Mouse (Mus musculus): ENCODE results near the gene Ddit4.

Ddit4 gene

DNA sequence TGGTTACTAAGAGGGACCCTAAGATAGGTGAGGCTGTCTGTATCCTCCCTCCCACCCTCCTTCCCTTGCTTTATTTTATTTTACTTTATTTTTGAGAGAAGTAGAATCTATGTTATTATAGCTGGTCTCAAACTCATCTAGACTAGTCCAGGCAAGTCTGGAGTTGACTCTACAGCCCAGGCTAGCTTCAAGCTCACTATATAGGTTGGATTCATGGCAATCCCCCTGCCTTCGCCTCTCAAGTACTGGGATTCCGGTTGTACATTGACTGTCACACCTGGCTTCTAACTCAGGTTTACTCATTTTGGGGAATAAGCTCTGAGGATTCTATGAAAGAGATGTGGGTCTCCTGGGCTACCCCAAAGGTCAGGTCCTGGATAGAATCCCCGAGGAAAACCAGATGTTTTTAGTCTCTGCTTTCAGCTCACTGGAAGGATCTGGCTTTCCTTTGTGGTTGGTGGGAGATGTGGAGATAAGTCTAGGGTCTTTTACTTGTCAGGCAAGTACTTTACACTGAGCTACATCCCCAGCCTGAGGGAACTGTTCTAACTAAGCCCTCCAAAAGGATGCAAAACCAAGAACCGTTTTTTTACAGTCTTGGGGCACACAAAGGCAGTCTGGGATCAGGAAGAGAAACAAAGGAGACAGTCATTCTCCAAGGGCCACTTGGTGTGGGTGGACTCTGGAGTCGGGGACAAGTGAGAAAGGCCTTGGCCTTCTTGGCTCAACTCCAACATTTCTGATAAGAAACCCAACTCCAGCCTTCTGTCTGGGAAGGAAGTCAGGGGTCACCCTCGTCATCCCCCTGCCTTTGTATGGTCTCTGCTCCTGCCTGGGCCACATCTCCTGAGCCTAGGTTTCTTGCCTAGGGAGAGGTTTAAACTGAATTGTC lies 3.0 kb downstream of the Ddit4 start:
- no peak for DNase-seq (ENCODE audit: low spot score in 2 of 2)

DNA sequence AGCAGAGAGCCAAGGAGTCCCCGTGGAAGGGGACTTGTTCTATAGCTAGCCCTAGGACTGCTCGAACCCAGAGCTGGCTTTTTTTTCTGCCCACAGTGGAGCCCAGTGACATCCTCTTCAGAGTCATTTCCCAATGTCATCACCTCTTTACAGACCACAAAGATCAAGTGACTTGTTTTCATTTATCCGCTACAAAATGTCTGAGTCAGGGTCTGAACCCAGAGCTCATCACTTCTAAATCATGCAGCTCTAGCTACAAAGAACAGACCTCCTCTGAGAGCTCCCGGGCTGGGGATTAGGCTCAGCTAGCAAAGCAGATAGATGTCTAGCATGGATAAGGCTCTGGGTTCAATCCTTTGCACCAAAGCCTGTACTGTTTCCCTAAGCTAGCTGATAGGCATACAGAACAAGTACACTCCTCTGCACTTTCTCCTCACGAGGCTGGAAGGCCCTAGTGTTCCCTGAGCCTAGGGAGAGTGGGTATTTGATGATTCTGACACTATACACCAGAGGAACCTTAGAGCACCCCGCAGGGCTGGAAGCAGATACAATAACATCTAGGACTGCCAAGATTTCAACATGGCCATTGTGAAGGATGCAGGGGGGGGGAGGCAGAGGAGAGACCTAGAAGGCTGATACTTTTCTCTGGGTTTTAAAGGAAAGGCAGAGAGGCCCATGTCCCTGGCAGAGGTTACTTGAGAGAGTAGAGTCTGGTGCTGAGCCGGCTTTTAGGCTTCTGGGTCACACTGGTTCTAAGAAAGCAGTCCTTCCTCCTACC lies 4.1 kb downstream of the Ddit4 start:
- DNase-seq (ENCODE audit: low spot score in 2 of 2): no peak

DNA sequence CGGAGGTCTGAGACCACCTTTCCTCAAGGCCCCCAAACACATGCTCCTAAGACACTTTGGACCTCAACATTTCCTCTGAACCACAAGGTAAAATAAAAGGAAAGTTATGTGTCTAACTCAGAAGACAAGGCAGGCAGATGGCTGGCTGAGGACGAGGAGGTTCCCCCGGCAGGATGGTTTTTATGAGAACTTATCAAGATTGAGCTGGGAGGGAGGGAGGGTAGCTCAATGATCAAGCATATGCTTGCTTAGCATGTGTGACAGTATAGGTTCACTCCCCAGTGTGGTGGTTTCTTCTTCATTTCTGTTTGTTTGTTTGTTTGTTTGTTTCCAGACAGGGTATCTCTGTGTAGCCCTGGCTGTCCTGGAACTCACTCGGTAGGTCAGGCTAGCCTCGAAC lies 5.3 kb downstream of the Ddit4 start:
- no peak for DNase-seq (ENCODE audit: low spot score in 2 of 2)

DNA sequence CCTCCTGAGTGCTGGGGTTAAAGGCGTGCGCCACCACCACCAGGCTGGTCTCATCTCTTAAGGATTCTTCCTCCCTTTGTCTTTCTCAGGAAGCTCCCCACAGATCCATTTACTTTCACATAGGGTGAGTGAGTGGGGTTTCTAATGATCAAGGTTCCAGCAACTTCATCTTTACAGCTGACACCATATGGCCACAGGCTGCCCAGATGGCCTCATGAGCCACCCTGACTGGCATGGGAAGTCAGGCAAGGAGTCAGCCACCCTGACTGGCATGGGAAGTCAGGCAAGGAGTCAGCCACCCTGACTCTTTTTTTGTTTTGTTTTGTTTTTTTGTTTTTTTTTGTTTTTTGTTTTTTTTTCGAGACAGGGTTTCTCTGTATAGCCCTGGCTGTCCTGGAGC lies 6.2 kb downstream of the Ddit4 start:
- DNase-seq (ENCODE audit: low spot score in 2 of 2): no peak

DNA sequence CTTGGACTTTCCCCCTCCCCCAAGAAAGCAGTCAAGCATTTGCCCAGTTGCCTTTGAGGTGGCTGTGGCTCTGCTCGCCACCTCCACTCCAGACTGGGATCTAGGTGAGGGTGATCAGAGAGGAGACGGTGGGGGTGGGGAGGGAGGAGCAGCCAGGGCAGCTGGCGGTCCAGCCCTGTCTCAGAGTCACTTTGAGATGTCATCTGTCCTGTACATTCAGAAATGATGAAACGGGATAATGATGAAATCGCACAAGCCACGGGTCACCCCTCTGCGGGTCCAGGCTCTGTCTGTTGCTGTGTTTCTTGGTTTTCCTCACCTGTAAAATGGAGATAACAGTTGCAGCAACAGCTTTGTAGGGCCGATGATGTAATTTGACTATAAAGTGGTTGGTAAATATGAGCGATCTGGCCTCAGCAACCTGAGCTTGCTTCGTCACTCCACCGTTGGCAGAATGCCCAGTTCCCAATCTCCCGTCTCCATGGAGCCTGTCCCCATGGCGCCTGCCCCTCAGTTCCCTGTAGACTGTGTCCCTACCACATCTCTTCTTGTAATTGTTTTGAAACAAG lies 8.1 kb downstream of the Ddit4 start:
- peak in 1 of 2 experiments; percentile 3 for DNase-seq (ENCODE audit: low spot score in 2 of 2)

DNA sequence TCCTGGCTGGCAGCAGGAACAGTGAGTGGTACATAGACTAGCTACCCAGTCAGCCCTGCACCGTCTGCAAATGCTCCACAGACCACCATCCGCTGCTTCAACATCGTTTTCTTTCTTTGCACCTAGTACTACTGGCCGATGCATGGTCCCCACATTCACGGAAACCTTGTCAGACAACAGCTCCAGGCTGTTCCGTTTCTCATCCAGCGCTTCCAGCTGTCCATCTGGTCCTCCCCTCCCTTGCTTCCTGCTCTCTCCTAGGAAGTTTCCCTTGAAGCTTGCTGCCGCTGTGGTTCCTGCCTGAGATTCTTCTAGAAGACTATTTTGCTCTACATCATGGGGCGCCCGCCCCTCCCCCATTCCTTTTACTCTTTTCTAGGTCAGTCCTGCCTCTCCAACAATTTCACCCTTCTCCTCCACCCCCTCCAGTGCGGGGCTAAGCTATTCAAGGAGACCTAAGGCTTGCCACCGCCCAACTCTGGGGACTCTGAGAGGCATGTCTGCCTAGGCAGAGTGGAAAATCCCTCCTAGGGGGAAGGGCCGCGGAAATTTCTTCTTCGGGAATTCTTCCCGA lies 8.7 kb downstream of the Ddit4 start:
- DNase-seq (ENCODE audit: low spot score in 2 of 2): peak in 1 of 2 experiments; percentile 22

DNA sequence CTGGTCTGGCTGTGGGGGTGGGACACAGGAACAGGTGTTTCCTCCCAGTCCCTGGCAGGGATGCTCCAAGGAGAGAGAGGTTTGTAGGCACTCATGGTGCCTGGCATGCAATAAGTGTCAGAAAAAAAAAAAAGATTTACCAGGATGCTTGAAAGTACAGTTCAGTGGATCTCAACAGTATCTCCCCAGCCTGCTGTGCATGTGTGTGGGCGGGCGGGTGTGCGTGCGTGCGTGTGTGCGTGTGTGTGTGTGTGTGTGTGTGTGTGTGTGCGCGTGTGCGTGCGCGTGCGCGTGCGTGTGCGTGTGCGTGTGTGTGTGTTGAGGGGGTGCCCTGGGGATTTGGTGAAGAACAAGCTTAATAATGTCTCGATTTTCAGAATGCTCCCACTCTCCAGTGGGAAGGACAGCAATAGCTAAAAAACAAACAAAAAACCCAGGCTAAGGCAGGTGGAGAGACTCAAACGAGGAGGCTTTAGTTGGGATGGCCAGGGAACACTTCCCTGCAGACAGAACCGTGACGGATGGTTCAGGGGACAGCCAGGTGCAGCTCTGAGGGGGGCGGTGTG lies 9.3 kb downstream of the Ddit4 start:
- DNase-seq (ENCODE audit: low spot score in 2 of 2): peak in 1 of 2 experiments; percentile 16

DNA sequence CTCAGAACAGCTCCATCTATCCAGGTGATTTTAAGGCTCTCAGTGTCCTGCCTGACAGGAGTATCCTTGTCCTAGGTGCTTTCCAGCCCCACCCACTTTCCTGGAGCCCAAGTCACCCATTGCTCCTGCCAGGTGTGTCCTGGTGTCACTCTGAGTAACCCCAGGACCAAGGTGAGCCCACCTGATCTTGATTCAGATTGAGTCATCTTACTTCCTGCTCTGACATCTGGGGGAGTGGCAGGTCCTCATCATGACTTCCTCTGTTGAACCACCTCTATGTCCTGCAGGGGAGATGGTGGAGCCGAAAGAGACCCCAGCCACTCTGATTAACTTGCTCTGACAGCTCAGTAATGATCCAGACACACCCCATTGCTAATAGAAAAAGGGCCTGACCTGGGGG lies 12.6 kb downstream of the Ddit4 start:
- no peak for DNase-seq (ENCODE audit: low spot score in 2 of 2)

DNA sequence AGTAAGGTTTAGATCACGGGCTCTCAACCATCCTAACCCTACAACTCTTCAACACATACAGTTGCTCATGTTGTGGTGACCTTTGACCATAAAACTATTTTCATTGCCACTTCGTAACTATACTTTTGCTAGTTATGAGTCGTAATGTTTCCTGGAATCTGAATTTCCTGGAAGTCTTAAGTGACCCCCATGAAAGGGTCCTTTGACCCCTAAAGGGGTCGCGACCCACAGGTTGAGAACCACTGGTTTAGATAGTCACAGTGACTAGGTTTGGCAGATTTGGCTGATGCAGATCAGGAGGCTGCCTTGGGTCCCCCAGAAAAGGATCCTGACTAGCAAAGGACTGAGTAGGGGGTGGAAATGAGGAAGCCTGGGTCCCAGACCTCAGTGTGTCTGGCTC lies 13.0 kb downstream of the Ddit4 start:
- DNase-seq (ENCODE audit: low spot score in 2 of 2): no peak

DNA sequence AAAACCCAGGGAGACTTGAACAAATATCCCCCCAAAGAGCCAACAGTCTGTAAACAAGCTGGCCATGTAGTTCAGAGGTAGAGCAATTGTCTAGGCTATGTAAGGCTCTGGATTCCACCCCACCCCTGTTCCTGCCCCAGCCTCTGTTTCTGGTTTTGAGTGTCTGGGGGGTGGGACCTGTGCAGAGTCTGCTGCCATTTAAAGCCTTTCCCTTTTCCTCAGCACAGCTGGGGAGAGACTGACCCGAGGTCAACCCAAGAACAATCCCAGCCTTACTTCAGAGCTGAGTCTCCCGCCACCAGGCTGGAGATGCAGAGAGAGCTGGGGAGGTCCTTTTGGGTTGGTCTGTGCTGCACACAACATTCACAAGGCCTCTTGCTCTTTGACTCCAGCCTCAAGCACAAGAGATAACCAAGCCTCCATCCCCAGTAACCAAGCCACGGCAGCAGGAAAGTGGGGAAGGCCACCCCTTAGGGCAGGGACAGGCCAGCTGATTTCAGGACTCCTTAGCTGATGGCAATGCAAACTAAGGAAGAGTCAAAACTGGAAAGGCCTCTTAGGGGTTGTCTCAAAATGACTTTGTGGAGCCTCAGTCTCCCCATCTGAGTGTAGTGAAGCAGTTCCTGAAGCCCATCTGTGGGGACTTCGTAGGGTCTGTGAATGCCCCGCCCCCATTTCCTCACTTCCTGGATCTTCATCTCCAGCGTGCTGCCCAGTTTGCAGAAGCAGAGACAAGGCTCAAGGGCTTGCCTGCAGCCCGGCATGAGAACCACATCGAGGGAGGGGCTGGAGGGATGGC lies 15.4 kb downstream of the Ddit4 start:
- DNase-seq (ENCODE audit: low spot score in 2 of 2): no peak

DNA sequence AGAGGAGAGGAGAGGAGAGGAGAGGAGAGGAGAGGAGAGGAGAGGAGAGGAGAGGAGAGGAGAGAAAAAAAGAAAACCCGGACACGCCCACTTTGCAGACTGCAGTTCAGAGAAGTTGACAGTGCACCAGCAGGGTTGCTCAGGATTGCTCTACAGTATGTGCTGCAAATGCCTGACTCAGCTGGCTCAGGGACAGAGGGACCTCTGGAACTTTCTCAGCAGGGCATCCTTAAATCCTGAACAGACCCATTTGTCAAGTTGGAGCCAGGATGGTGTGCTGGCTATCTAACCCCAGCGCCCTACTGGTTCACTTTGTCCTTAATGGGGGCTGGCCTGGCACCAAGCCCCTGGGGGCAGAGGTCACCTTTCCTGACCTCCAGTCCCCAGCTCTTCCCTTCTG lies 17.6 kb downstream of the Ddit4 start:
- DNase-seq (ENCODE audit: low spot score in 2 of 2): no peak

DNA sequence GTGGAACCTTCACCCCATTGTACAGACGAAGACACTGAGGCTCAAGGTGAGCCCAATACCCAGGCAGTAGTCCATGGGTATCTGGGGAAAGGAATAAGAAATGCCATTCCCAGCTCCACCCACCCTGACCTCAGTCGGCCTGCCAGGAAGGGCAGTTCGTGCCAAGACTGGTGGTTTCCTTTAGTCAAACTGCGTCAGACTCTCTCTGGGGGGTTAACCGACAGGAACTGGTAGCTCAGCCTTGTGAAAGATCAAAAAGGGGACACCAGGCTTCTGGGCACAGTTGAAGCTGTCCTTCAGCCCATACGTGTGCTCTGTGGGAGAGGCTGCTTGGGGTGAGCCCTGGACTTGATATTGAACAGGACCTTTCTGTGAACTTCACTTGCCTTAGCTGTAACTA lies 19.1 kb downstream of the Ddit4 start:
- DNase-seq (ENCODE audit: low spot score in 2 of 2): no peak

DNA sequence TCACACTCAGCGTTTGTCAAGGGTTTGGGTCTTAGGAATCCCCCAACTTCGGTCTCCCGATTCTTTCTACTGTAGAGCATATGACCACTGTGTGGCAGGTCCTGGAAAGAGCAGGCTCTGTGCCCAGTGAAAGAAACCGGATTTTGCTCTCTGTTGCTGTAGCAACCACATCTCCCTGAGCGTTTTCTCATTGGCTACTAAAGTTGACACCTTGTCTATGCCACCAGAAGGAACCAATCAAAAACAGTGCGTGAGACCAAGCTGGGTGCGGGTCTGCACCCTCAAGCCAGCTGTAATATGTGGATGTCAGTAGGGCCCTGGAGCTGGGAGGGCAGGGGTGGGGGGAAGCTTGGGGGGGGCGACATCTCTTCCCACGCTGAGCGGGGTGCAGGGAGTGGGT lies 20.6 kb downstream of the Ddit4 start:
- DNase-seq (ENCODE audit: low spot score in 2 of 2): no peak

DNA sequence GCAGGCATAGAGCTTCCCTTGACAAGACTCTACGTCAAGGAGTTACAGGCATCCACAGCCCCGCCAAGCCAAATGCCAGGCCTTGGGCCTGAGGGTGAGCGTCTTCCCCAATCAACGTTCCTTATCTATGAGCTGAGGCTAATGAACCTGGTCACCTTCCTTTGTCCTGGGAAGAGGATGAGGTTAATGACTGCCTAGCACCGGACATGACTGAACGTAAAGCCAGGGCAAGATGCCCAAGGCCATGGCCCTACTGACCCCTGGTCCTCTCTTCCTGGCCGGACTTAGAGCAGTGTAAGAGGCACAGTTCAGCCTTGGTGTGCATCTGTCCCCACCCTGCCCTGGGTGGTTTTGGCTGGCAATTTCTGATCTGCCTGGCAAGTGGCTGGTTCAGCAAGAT lies 22.4 kb downstream of the Ddit4 start:
- DNase-seq (ENCODE audit: low spot score in 2 of 2): no peak

DNA sequence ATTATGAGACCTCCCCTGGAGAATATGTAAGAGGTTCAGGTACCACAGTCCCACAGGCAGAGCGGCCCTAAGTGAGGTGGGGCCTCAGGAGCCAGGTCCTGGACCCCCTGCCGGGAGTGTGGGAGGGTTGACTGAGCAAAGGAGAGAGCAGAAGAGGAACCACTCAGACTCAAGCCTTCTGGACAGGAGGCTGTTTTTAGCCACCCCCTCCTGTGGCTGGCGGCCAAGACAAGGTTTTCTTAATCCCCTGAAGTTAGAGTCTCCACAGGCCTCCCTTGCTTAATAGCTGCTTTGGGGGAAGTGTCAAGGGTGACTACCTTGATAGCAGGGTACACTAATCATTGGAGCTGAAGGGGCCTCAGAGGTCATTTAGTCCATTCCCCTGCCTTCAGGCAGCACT lies 27.3 kb downstream of the Ddit4 start:
- no peak for DNase-seq (ENCODE audit: low spot score in 2 of 2)

DNA sequence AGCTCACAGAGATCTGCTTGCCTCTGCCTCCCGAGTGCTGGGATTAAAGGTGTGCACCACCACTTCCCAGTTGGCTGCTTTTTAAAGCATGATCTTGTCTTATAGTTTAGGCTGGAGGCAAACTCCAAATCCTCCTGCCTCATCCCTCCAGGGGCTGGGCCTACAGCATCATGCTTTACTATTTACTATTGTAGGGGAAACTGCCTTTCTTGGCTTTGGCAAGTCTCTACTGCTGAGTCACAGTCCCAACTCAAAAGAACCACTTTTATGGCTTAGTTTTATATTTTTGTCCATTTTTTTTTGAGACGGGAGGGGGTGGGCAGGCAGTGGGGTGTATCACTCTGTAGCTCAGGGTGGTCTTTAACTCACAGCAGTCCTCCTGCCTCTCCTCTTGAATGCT lies 28.1 kb downstream of the Ddit4 start:
- no peak for DNase-seq (ENCODE audit: low spot score in 2 of 2)

DNA sequence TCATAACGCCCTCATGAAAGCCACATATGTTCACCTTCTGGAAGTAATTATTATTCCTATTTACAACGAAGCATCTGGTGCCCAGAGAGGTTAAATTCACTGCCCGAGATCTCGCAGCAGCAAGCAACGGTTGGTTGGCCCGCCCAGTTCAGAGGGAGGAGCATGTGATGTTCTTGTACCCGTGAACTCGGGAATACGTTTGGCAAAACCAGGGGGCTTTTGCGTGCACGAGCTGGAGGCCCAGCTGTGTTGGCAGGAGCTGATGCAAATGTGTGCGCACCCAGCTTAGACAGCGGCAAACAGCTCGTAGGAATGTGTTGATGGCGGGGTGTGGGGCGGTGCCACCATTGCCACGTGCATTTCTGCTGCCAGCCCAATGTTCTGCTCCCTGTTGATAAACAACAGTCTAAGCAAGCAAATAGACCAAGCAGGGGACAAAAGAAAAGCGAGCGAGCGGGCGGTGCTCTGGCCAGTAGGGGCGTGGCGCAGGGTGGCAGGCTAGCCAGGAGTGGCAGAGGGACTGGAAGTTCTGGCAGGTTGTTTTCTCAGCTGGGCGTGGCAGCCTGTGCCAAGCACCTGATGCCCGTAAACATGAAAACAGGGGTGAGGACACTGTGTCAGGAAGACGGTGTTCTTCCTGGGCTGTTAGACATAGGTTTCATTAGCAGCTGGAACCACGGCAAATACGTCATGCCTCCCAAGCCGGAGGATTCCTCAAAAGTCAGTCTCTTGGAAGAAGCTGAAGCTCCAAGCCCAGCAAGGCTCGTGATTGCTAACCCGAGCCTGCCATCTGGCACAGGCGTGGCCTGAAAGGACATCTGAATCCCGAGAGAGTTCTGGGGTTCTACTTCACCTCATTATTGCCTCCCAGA lies 30.6 kb downstream of the Ddit4 start:
- peak; percentile 29 to 34 for DNase-seq (ENCODE audit: low spot score in 2 of 2)

DNA sequence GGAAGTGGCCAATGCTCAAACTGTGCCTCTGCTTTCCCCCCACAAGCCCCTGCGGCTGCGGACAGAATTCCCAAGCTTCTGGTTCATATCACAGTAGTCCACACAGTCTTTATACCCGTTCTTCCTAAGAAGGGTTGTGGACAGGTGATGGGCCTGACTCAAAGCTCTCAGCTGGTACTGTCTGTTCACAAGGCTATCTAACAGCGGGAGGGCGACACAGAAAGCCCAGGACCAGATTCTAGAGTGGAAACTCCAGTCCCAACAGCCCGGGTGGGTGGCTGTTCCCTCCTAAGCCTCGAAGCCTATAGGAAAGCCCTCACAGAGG lies 31.2 kb downstream of the Ddit4 start:
- DNase-seq (ENCODE audit: low spot score in 2 of 2): no peak

DNA sequence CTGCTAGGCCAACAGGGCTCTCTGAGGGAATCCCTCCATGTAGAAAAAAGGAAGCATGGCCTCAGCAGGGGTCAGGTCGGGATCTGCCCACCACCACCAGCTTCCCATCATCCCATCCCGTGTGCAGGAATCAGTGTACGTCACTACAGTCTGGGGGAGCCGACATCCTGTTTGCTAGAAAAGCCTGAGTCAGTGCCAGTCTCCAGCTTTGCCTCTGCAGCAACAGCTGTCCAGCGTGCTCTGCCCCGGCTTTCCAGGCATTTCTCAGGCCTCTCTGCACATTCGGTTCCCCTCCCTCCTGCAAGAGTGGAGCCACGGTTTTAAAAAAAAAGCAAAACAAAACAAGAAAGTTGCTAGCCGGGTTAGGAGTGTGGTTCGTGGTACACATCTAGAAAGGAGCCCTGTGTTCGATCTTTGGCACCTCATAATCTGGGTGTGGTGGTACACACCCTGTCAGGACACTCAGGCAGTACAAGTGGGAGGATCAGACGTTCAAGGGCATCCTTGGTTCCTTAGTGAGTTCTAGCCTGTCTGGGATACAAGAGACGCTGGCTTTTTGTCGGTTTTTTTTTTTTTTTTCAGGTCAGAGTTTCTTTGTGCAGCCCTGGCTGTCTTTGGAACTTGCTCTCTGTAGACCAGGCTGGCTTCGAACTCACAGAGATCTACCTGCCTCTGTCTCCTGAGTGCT lies 32.0 kb downstream of the Ddit4 start:
- DNase-seq (ENCODE audit: low spot score in 2 of 2): no peak

DNA sequence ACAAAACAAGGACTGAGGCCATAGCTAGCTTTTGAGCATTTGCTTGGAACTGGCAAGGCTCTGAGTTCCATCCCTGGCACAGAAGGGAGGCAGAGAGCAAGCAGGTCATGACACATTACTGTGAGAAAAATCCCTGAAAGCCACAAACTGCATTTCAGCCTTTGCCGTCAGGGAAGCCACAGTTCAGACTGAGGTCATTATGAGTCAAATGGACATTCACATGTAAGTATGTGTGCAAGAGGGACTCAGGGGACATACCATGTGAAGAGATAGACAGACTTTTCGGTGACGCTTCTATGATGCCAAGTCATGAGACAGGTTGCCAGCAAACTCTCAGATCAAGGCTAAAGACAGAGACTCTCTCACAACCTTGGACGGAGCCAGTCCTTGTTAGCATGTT lies 33.5 kb downstream of the Ddit4 start:
- DNase-seq (ENCODE audit: low spot score in 2 of 2): no peak
